Mouse (Mus musculus) liver, postnatal 0 days (tissue): ENCODE results near the gene Fcf1.

Source experiments
- CTCF ChIP-seq: sonication (generic); IDR thresholded peaks from 2 replicates; pipeline ENCODE4 v1.5.1; 2016; ENCODE audit warnings: antibody characterized with exemption, low read depth
- EP300 ChIP-seq: IDR thresholded peaks from 2 replicates; pipeline ENCODE4 v1.6.1; 2016; ENCODE audit warnings: antibody characterized with exemption, low read depth, mild to moderate bottlenecking

- TF ChIP-seq EP300 (no peak), CTCF (no peak)
These were observed 27.4 kb upstream of the Fcf1 start for GRCm38 (mm10) chr12:84943006-84943952.
